Mouse (Mus musculus) E14TG2a.4 (cell line): ENCODE data around the gene Nfe2l2.

Source experiments
- CTCF ChIP-seq: conservative IDR thresholded peaks from 2 replicates; pipeline ENCODE4 v1.5.1; 2014; ENCODE audit warnings: low read length
- NANOG ChIP-seq: IDR thresholded peaks from 2 replicates; pipeline ENCODE4 v1.6.1; 2014; ENCODE audit warnings: borderline replicate concordance, low read length, mixed read lengths

- TF ChIP-seq CTCF (no peak), NANOG (peak; percentile 67)
These were observed 21.3 kb downstream of the Nfe2l2 start for GRCm38 (mm10) chr2:75682978-75683709.
